Mouse (Mus musculus): ENCODE measurements at regions not wholly inside any gene's neighbourhood (a gene's known extent, or its start where the extent isn't known, plus 50 kb on each side); places are given as distances from the start of the nearest gene placed in this dataset.

- 81% methylated on average over 4 of the region's 4 CpGs for WGBS
Observed at GRCm38 (mm10) chr17:49367791-49368190, 60.4 kb upstream of the Mocs1 start.

GRCm38 (mm10) chr17:49368476-49369269 lies 59.5 kb upstream of the Mocs1 start:
- Histone ChIP-seq H3K4me3 (no peak overlapping the region), H3K27ac (replicated peaks) (no peak overlapping the region), H3K36me3 (no peaks in the 10 kb centered on the region), H3K27me3 (no peaks in the 10 kb centered on the region), H3K9me3 (no peaks in the 10 kb centered on the region), H3K4me2 (replicated peaks) (no peak overlapping the region), H3K4me1 (no peaks in the 10 kb centered on the region), H3K9ac (replicated peaks) (no peak overlapping the region)
- WGBS: 37% methylated on average over 2 of the region's 2 CpGs
- ATAC-seq (replicated peaks): no peak

More at GRCm38 (mm10) chr17:49367791-49368190, 60.4 kb upstream of the Mocs1 start:
- Histone ChIP-seq H3K9ac (replicated peaks) (no peak overlapping the region), H3K4me2 (replicated peaks) (no peak overlapping the region), H3K4me1 (no peaks in the 10 kb centered on the region), H3K27ac (replicated peaks) (no peak overlapping the region), H3K36me3 (no peaks in the 10 kb centered on the region), H3K9me3 (no peaks in the 10 kb centered on the region), H3K4me3 (no peak overlapping the region), H3K27me3 (no peaks in the 10 kb centered on the region)
- no peak for ATAC-seq (replicated peaks)

GRCm38 (mm10) chr17:49377626-49378025 lies 50.5 kb upstream of the Mocs1 start:
- no peak overlapping the region for H3K9ac ChIP-seq (replicated peaks)
- no peak for ATAC-seq (replicated peaks)
- no peaks in the 10 kb centered on the region for H3K4me1 ChIP-seq
- no peaks in the 10 kb centered on the region for H3K36me3 ChIP-seq
- no peak overlapping the region for H3K27ac ChIP-seq (replicated peaks)
- H3K4me2 ChIP-seq (replicated peaks): no peak overlapping the region
- H3K4me3 ChIP-seq: no peak overlapping the region
- 84% methylated on average over 11 of the region's 11 CpGs for WGBS
- no peaks in the 10 kb centered on the region for H3K9me3 ChIP-seq
- H3K27me3 ChIP-seq: no peaks in the 10 kb centered on the region

All from forebrain, embryonic 15.5 days (tissue).